Mouse (Mus musculus) heart, embryonic 12.5 days (tissue): ENCODE measurements at regions not wholly inside any gene's neighbourhood (a gene's known extent, or its start where the extent isn't known, plus 50 kb on each side); places are given as distances from the start of the nearest gene placed in this dataset.

Source experiments
- ATAC-seq: fragments of 200-750 bp; cut with Nextera tagmentation; 2 replicates; pipeline ENCODE4 v1.8.0; 2017; ENCODE audit warnings: moderate TSS enrichment, moderate library complexity; ENCODE audit not compliant: insufficient number of reproducible peaks, low FRiP score
- H3K27ac ChIP-seq: fragments of 300-500 bp; sonication (generic); 2 replicates; pipeline ENCODE4 v1.5.1; 2016; ENCODE audit warnings: mild to moderate bottlenecking, moderate library complexity; ENCODE audit not compliant: poor library complexity, severe bottlenecking
- H3K27me3 ChIP-seq: fragments of 300-500 bp; sonication (generic); replicated peaks from 2 replicates; pipeline ENCODE4 v1.6.1; 2016; ENCODE audit warnings: mild to moderate bottlenecking, moderate library complexity
- H3K36me3 ChIP-seq: fragments of 300-500 bp; sonication (generic); 2 replicates; pipeline ENCODE4 v1.6.1; 2016; ENCODE audit warnings: mild to moderate bottlenecking, moderate library complexity
- H3K4me1 ChIP-seq: fragments of 300-500 bp; sonication (generic); replicated peaks from 2 replicates; pipeline ENCODE4 v1.6.1; 2016; ENCODE audit warnings: mild to moderate bottlenecking
- H3K4me2 ChIP-seq: fragments of 300-500 bp; sonication (generic); 2 replicates; pipeline ENCODE4 v1.6.1; 2016; ENCODE audit warnings: mild to moderate bottlenecking, moderate library complexity
- H3K4me3 ChIP-seq: fragments of 300-500 bp; sonication (generic); 2 replicates; pipeline ENCODE4 v1.5.1; 2016; ENCODE audit warnings: mild to moderate bottlenecking
- H3K9ac ChIP-seq: fragments of 300-500 bp; sonication (generic); 2 replicates; pipeline ENCODE4 v1.6.1; 2016; ENCODE audit warnings: mild to moderate bottlenecking, moderate library complexity
- H3K9me3 ChIP-seq: fragments of 300-500 bp; sonication (generic); replicated peaks from 2 replicates; pipeline ENCODE4 v1.6.1; 2016; ENCODE audit warnings: mild to moderate bottlenecking, moderate library complexity
- WGBS: fragments of 180-500 bp; shearing (Covaris S2); methylation state at CpG from one replicate; pipeline ENCODE4 v1.1.7; 2016; 5-methylcytosine and 5-hydroxymethylcytosine counted together

DNA sequence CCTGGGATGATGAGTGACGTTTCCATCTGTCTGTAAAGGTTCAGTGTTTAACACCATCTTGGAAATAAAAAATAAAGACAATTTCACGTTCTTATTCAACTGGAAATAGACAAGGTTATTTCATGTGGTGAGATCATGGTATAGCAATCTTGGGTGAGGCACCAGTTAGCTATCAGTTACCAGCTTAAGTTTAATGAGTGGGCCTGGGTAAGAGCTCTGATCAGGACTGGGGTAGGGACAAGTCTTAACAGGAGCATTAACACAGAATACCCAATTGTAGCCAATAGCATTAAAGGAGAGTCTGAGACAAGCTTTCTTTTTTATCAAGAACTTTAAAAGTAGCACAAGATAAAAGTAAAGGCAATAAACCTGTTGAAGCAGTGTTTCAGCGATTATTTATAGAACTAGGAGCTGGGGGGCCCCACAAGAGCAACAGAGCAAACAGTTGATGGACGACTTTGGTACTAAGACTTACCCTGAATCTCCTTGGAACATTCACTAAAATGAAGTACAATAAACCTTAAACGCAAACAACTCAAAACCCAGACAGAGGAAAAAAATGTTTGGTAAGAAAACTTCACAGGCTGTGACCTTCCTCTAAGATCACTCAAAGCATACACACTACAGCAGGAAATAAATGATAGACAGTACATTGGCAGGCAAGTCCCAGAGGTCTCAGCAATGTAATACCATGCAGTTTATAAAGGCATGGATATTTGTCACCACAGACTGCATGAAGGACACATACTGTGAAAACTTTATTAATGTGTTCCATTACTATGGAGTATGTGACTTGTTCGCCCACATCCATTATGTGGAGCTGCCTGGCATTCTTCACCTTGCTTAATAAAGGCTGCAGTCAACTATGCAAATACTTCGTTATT, 202.9 kb upstream of the Tmeff2 start:
- 56% methylated on average over 7 of the region's 7 CpGs for WGBS
- no peak overlapping the region for H3K4me3 ChIP-seq
- no peaks in the 10 kb centered on the region for H3K36me3 ChIP-seq
- peak overlapping the region; percentile 66 for H3K27ac ChIP-seq
- no peaks in the 10 kb centered on the region for H3K27me3 ChIP-seq
- no peak overlapping the region for H3K9ac ChIP-seq
- H3K9me3 ChIP-seq, result no peaks in the 10 kb centered on the region
- H3K4me1 ChIP-seq, result peaks cover 11% of the 10 kb centered on the region; the same call in 1 of the 2 replicates
- no peak overlapping the region for H3K4me2 ChIP-seq
- ATAC-seq, result no peak

DNA sequence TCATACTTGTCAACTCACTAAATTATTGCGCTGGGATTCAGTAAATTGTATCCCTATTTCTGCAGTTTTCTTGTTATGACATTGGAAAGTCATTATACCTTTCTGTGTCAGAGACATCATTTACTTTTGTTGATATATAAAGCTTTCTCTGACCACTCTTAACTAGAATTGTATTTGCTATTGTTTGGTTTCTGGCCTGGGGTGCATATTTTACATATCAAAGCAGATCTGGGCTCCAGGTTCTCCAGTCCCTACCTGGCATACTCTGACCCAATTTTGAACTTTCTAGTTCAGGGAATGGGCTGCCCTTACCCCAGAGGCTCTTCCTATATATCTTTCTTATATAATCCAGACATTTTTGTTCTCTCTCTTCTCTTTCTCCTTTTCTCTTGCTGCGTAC, 195.8 kb upstream of the Tmeff2 start:
- 79% methylated on average over 2 of the region's 2 CpGs for WGBS
- ATAC-seq, result no peak

DNA sequence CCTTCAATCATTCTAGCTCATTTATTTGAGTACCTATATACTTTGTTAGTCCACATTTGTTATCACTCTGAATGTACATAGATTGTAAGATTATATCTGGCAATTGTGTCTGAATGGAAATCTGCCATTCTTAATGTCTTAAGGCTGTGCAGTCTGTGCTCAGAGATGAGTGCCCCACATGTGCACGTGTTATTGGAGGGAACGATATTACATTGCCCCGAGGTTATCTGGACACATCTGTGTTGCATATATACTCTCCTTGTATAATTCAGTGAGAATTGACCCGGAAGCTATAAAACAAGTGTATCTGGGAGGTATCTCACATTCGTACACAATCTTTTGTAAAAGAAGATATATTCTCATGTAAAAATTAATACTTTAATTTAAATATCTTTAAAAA, 155.4 kb upstream of the Tmeff2 start:
- WGBS, result 79% methylated on average over 5 of the region's 5 CpGs
- H3K4me2 ChIP-seq, result no peak overlapping the region
- H3K9ac ChIP-seq, result no peak overlapping the region
- H3K27me3 ChIP-seq, result no peaks in the 10 kb centered on the region
- no peaks in the 10 kb centered on the region for H3K4me1 ChIP-seq
- no peaks in the 10 kb centered on the region for H3K9me3 ChIP-seq
- H3K27ac ChIP-seq, result no peak overlapping the region
- no peak for ATAC-seq
- H3K36me3 ChIP-seq, result no peaks in the 10 kb centered on the region
- no peak overlapping the region for H3K4me3 ChIP-seq

More for the DNA sequence above, 195.8 kb upstream of the Tmeff2 start:
- no peak overlapping the region for H3K9ac ChIP-seq
- H3K27me3 ChIP-seq, result no peaks in the 10 kb centered on the region
- no peak overlapping the region for H3K4me2 ChIP-seq
- H3K36me3 ChIP-seq, result no peaks in the 10 kb centered on the region
- H3K4me3 ChIP-seq, result no peak overlapping the region
- no peaks in the 10 kb centered on the region for H3K9me3 ChIP-seq
- no peaks in the 10 kb centered on the region for H3K4me1 ChIP-seq
- H3K27ac ChIP-seq, result no peak overlapping the region

DNA sequence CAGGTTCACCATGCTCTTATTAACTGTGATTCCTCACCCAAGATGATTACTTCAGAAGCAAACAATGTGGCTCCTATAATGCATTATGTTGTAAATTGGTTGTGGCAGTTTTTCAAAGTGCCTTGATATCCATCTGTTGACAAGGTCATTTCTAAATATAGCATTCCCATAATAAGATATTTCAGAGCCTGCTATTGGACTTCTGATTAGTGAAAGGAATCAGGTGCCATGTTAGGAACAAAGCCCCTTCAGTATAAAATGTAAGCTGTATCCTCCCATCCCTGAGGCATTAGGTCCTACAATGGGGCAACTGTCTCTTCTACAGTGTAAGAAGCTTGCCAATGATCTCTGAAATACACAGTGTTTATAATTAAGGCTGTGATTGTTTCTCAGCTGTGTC, 130.2 kb upstream of the Tmeff2 start:
- no peaks in the 10 kb centered on the region for H3K36me3 ChIP-seq
- H3K27ac ChIP-seq, result no peak overlapping the region
- H3K9me3 ChIP-seq, result no peaks in the 10 kb centered on the region
- no peak for ATAC-seq
- H3K4me1 ChIP-seq, result no peaks in the 10 kb centered on the region
- no peak overlapping the region for H3K4me2 ChIP-seq
- no peak overlapping the region for H3K9ac ChIP-seq
- H3K4me3 ChIP-seq, result no peak overlapping the region
- no peaks in the 10 kb centered on the region for H3K27me3 ChIP-seq

DNA sequence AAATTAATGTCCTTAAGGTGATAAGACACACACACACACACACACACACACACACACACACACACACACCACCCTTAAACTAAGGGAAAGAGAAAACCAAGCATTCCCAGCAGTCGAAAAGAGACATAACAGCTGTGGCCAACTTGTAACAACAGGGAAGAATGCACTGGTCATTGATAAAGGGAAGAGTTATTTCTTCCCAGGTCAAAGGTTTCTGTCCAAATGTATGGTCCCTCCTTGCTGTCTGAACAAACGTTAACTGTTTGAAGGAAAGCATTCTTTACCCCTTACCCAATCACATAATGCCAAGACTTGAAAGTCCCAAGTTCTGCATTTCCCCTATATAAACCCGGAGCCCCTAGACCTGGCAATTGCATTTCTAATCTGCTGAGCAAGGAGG, 105.2 kb upstream of the Tmeff2 start:
- no peaks in the 10 kb centered on the region for H3K36me3 ChIP-seq
- no peak overlapping the region for H3K4me3 ChIP-seq
- no peak for ATAC-seq
- 69% methylated on average over 3 of the region's 3 CpGs for WGBS
- H3K27ac ChIP-seq, result no peak overlapping the region
- no peak overlapping the region for H3K4me2 ChIP-seq
- no peaks in the 10 kb centered on the region for H3K4me1 ChIP-seq
- H3K9me3 ChIP-seq, result no peaks in the 10 kb centered on the region
- H3K27me3 ChIP-seq, result no peaks in the 10 kb centered on the region
- no peak overlapping the region for H3K9ac ChIP-seq

DNA sequence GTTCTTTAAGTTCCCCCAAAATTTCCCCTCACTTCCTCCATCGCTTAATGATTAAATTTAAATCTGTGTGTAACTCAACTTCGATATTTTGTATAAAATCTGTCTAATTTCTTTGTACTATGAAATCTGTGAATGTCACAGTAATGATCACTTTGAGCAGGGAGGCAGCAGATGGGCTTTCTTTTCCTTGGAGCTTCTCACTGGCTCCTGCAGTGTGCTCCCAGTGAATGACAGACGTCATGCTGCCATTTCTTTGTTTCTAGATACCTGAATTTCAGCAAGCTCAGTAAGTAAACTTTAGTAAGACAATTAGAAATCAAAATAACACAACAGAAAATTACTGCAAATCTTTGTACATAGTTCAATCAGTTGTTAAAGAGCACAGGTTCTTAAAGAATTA, 102.3 kb upstream of the Tmeff2 start:
- H3K9ac ChIP-seq, result no peak overlapping the region
- no peak for ATAC-seq
- H3K27me3 ChIP-seq, result no peaks in the 10 kb centered on the region
- no peaks in the 10 kb centered on the region for H3K36me3 ChIP-seq
- H3K27ac ChIP-seq, result no peak overlapping the region
- no peak overlapping the region for H3K4me2 ChIP-seq
- no peaks in the 10 kb centered on the region for H3K9me3 ChIP-seq
- no peak overlapping the region for H3K4me3 ChIP-seq
- no peaks in the 10 kb centered on the region for H3K4me1 ChIP-seq
- WGBS, result 57% methylated on average over 3 of the region's 3 CpGs

DNA sequence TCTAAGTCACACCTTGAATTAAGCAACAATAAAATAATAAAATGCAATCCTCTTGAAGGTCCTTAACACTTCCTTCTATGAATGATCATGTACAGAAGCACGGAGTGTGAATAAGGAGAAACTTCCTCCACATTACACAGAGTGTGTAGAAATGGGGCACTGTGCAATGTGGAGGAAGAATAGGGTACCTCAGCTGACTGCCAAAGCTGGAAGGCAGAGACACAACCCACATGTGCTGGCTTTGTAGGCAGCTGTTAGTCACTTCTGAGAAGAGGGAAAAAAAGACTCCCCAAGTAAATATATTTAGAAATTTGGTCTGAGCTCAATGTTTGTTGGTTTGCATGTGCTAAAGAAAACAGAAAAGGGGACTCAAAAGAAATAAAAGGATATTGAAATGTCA, 94.1 kb upstream of the Tmeff2 start:
- no peak overlapping the region for H3K9ac ChIP-seq
- H3K27me3 ChIP-seq, result no peaks in the 10 kb centered on the region
- ATAC-seq, result no peak
- no peak overlapping the region for H3K27ac ChIP-seq
- no peak overlapping the region for H3K4me2 ChIP-seq
- no peaks in the 10 kb centered on the region for H3K4me1 ChIP-seq
- 71% methylated on average over 1 of the region's 1 CpGs for WGBS
- H3K4me3 ChIP-seq, result no peak overlapping the region
- H3K9me3 ChIP-seq, result no peaks in the 10 kb centered on the region
- no peaks in the 10 kb centered on the region for H3K36me3 ChIP-seq

DNA sequence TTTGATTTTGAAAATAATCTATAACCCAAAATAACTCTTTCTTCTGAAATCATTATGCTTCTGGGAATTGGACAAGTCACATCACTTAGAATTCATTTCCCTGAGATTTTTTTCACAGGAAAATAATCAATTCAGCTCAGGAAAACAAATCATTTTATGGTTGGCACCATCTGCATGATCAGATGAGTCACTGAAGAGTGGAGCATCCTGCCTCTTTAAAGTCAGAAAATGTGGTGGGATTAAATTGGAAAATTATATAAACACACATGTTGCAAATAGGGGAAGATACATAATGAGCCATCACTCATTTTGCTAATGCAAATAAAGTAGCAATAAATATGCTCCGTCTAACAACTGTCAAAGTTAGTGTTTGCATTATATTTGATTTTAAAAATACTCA, 93.6 kb upstream of the Tmeff2 start:
- Histone ChIP-seq H3K4me3 (no peak overlapping the region), H3K9ac (no peak overlapping the region), H3K27me3 (no peaks in the 10 kb centered on the region), H3K36me3 (no peaks in the 10 kb centered on the region), H3K4me2 (no peak overlapping the region), H3K4me1 (no peaks in the 10 kb centered on the region), H3K27ac (no peak overlapping the region), H3K9me3 (no peaks in the 10 kb centered on the region)
- ATAC-seq, result no peak
- 51% methylated on average over 1 of the region's 1 CpGs for WGBS

DNA sequence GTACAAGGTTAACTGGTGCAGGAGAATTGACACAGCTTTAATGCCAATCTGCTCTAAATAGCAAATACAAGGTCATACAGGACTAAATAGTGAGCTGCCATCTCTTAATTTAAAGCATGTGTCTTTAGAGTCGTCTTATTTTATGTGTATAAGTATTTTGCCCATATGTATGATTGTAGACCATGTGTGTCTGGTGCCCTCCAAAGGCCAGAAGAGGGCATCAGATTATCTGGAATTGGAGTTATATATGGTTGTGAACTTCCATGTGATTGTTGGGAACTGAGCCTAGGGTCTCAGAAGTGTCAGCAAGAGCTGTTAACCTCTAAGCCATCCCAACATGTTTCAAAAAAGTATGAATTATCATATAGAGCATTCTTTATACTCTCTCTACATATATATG, 68.8 kb upstream of the Tmeff2 start:
- Histone ChIP-seq H3K9me3 (no peaks in the 10 kb centered on the region), H3K4me3 (no peak overlapping the region), H3K9ac (no peak overlapping the region), H3K36me3 (no peaks in the 10 kb centered on the region), H3K4me2 (no peak overlapping the region), H3K27ac (no peak overlapping the region), H3K4me1 (no peaks in the 10 kb centered on the region), H3K27me3 (no peaks in the 10 kb centered on the region)
- 50% methylated on average over 1 of the region's 1 CpGs for WGBS
- no peak for ATAC-seq

DNA sequence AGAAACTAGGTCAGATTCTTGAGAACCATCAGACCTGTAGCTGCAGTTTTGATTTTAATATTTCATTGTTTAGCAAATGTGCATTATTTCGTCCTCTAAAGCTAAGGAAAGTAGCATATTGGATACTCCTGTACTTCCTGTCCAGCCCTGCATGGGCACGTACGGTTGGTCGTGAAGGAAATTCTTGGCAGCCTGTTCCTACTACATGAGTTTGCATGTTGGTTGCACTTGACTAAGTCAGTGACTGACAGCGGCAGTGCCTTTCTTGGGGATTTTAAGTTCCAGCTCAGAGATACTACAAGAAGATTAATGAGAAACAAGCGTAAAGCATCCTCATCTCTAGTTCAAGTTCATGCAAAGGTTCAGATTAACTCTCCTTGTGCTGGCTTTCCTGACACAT, 64.3 kb upstream of the Tmeff2 start:
- no peaks in the 10 kb centered on the region for H3K36me3 ChIP-seq
- no peak for ATAC-seq
- WGBS, result 75% methylated on average over 6 of the region's 6 CpGs
- no peaks in the 10 kb centered on the region for H3K4me1 ChIP-seq
- no peaks in the 10 kb centered on the region for H3K9me3 ChIP-seq
- H3K4me2 ChIP-seq, result no peak overlapping the region
- no peak overlapping the region for H3K9ac ChIP-seq
- no peak overlapping the region for H3K4me3 ChIP-seq
- H3K27me3 ChIP-seq, result no peaks in the 10 kb centered on the region
- no peak overlapping the region for H3K27ac ChIP-seq

DNA sequence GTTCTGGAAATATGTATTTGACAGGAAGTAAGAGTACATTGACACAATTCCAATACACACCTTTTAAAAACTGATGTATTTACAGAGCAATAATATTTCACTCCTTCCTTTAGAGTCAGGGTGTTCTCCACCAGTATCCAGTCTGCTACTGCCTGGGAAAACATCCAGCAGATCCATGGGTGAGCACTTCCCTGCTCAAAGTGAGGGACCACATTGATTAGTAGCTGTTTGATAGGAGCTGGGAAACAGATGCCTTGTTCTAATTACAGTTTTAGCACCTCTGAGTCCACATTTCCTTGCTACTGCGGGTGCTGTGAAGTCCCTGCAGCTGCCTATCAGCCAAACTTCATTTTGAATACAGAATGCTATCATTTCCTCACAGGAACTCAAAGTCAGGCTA, 53.3 kb upstream of the Tmeff2 start:
- H3K4me2 ChIP-seq, result no peak overlapping the region
- H3K9me3 ChIP-seq, result no peaks in the 10 kb centered on the region
- H3K27me3 ChIP-seq, result no peaks in the 10 kb centered on the region
- no peak overlapping the region for H3K4me3 ChIP-seq
- no peak for ATAC-seq
- no peaks in the 10 kb centered on the region for H3K36me3 ChIP-seq
- no peaks in the 10 kb centered on the region for H3K4me1 ChIP-seq
- no peak overlapping the region for H3K27ac ChIP-seq
- WGBS, result 50% methylated on average over 1 of the region's 1 CpGs
- H3K9ac ChIP-seq, result no peak overlapping the region
